Mouse (Mus musculus) liver, embryonic 13.5 days (tissue): Measurements from ENCODE around the gene Sirpa. TPM values are rescaled to one million over a fixed set of nuclear protein-coding genes. Genes with fewer than 3 reads are reported as not detected.

ENCODE experiments used
- ATAC-seq: fragments of 200-750 bp; cut with Nextera tagmentation; 2 replicates; pipeline ENCODE4 v1.8.0; 2017; ENCODE audit warnings: low read depth, mild to moderate bottlenecking, moderate number of reproducible peaks, moderate library complexity
- DNase-seq: peaks from one replicate; pipeline ENCODE4 v3.0.0; 2022
- H3K27ac ChIP-seq: fragments of 300-500 bp; sonication (generic); 2 replicates; pipeline ENCODE4 v1.5.1; 2015; ENCODE audit warnings: moderate library complexity, mild to moderate bottlenecking, inconsistent platforms
- H3K27me3 ChIP-seq: fragments of 300-500 bp; sonication (generic); 2 replicates; pipeline ENCODE4 v1.6.1; 2015; ENCODE audit warnings: mild to moderate bottlenecking, inconsistent platforms
- H3K36me3 ChIP-seq: fragments of 300-500 bp; sonication (generic); 2 replicates; pipeline ENCODE4 v1.6.1; 2015; ENCODE audit warnings: mild to moderate bottlenecking, inconsistent platforms
- H3K4me1 ChIP-seq: fragments of 300-500 bp; sonication (generic); replicated peaks from 2 replicates; pipeline ENCODE4 v1.6.1; 2015; ENCODE audit warnings: inconsistent platforms
- H3K4me2 ChIP-seq: fragments of 300-500 bp; sonication (generic); 2 replicates; pipeline ENCODE4 v1.6.1; 2015; ENCODE audit warnings: inconsistent platforms, mild to moderate bottlenecking, moderate library complexity
- H3K4me3 ChIP-seq: fragments of 300-500 bp; sonication (generic); replicated peaks from 2 replicates; pipeline ENCODE4 v1.5.1; 2015; ENCODE audit warnings: mild to moderate bottlenecking, inconsistent platforms
- H3K9ac ChIP-seq: fragments of 300-500 bp; sonication (generic); 2 replicates; pipeline ENCODE4 v1.6.1; 2015; ENCODE audit warnings: mild to moderate bottlenecking, inconsistent platforms
- H3K9me3 ChIP-seq: fragments of 300-500 bp; sonication (generic); replicated peaks from 2 replicates; pipeline ENCODE4 v1.6.1; 2016; ENCODE audit warnings: inconsistent platforms
- WGBS: fragments of 180-500 bp; shearing (Covaris S2); methylation state at CpG from one replicate; pipeline ENCODE4 v1.1.7; 2015; ENCODE audit not compliant: insufficient replicate concordance; 5-methylcytosine and 5-hydroxymethylcytosine counted together
- polyA plus RNA-seq: library from polyadenylated mRNA; unstranded; fragments of >200 nt; fragmentation: Nextera tagmentation; extraction: Ambion mirVana; gene quantifications from 2 replicates; pipeline ENCODE4 v1.2.1, GENCODE M21; 2015

Gene Sirpa
- polyA plus RNA-seq, 1 experiment from 2014 or later: 18.1 TPM

GRCm38 (mm10) chr2:129598094-129598493 lies 5.5 kb downstream of the Sirpa start:
- H3K4me2 ChIP-seq: no peak overlapping the region

GRCm38 (mm10) chr2:129599231-129600084 lies 6.8 kb downstream of the Sirpa start:
- H3K9me3 ChIP-seq: no peaks in the 10 kb centered on the region
- H3K9ac ChIP-seq: no peak overlapping the region
- no peak overlapping the region for H3K27ac ChIP-seq
- H3K4me2 ChIP-seq: no peak overlapping the region
- no peak for DNase-seq
- ATAC-seq: no peak
- H3K4me1 ChIP-seq: peaks cover 17% of the 10 kb centered on the region
- no peaks in the 10 kb centered on the region for H3K36me3 ChIP-seq
- no peak overlapping the region for H3K4me3 ChIP-seq
- H3K27me3 ChIP-seq: peaks cover 4% of the 10 kb centered on the region
- WGBS: 64% methylated on average over 8 of the region's 8 CpGs

More at GRCm38 (mm10) chr2:129598094-129598493, 5.5 kb downstream of the Sirpa start:
- Histone ChIP-seq H3K4me3 (no peak overlapping the region), H3K36me3 (no peaks in the 10 kb centered on the region), H3K9ac (no peak overlapping the region), H3K27ac (no peak overlapping the region), H3K4me1 (peaks cover 22% of the 10 kb centered on the region), H3K27me3 (peaks cover 18% of the 10 kb centered on the region), H3K9me3 (no peaks in the 10 kb centered on the region)
- ATAC-seq: no peak
- 61% methylated on average over 9 of the region's 9 CpGs for WGBS
- DNase-seq: no peak

DNA sequence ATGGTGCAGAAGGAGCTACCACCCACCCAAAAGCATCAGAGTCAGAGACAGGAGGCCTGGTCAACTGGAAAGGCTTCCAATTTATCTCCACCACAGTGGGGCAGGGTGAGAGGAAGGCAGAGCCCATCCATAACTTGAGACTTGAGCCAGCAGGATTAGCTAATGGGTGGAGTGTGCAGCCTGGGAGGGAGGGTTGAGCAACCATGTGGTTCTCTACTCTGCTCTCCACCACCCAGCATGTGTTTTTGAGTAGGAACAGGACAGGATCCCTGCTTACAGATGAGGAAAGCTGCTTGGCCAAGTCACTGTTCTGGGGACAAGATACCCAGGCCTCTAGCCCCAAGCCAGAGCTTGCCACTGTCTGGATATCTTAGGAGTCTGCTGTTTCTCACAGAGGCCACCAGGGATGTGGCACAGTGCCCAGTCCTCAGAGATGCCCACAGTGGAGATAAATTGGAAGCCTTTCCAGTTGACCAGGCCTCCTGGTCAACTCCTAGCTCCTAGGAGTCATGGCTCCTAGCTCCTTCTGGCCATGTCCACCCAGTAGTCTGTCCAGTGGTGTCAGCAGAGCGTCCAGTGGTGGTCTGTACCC lies 8.5 kb downstream of the Sirpa start:
- no peak overlapping the region for H3K4me3 ChIP-seq
- no peak overlapping the region for H3K27ac ChIP-seq
- 35% methylated on average over 1 of the region's 1 CpGs for WGBS

DNA sequence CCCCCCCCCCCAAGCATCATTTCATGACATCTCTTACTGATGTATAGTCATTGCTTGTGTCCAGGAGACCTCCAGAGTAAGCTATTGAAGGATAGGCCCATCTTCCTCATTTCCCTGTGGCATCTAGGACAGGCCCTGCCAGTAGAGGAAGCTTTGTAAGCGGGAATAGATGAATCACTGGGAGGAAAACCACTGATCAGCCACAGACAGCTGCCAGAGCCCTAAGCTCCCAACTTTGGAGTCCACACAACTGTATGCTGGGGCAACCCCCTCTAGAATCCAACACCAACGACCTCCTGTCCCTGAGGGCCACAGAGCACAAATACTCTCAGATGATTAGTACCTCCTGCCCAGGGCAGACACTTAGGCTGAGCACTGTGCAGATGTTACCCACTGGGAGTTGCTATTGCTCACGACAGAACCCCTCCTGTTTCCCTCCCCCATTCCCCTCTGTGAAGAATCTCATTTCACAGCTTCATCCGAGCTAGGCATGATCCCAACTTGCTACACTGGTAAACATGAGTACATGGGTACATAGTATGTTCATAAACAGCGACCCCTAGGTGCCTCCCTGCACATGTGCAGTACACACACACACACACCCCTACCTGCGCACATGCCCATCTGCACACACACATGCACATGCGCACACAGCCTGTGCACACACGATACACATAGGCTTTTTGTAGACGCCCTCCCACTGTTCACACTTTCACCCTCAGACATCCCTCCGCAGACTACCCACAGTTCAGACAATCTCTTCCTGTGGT lies 9.4 kb downstream of the Sirpa start:
- WGBS: 58% methylated on average over 10 of the region's 10 CpGs
- Histone ChIP-seq H3K27me3 (no peaks in the 10 kb centered on the region), H3K4me1 (peaks cover 11% of the 10 kb centered on the region), H3K4me2 (no peak overlapping the region), H3K36me3 (no peaks in the 10 kb centered on the region), H3K27ac (no peak overlapping the region), H3K9ac (no peak overlapping the region), H3K9me3 (no peaks in the 10 kb centered on the region), H3K4me3 (no peak overlapping the region)
- no peak for ATAC-seq
- no peak for DNase-seq

More for the DNA sequence above, 8.5 kb downstream of the Sirpa start:
- H3K36me3 ChIP-seq: no peaks in the 10 kb centered on the region
- H3K4me1 ChIP-seq: peaks cover 15% of the 10 kb centered on the region
- no peak for ATAC-seq
- no peak for DNase-seq
- no peak overlapping the region for H3K4me2 ChIP-seq
- H3K27me3 ChIP-seq: no peaks in the 10 kb centered on the region
- H3K9ac ChIP-seq: no peak overlapping the region
- H3K9me3 ChIP-seq: no peaks in the 10 kb centered on the region

- no peak overlapping the region for H3K9ac ChIP-seq
- no peaks in the 10 kb centered on the region for H3K9me3 ChIP-seq
- peaks cover 10% of the 10 kb centered on the region for H3K4me1 ChIP-seq
- H3K27ac ChIP-seq: no peak overlapping the region
- no peak overlapping the region for H3K4me2 ChIP-seq
- DNase-seq: no peak
- no peak for ATAC-seq
- H3K4me3 ChIP-seq: no peak overlapping the region
- WGBS: 74% methylated on average over 7 of the region's 7 CpGs
- H3K36me3 ChIP-seq: no peaks in the 10 kb centered on the region
- H3K27me3 ChIP-seq: no peaks in the 10 kb centered on the region
These were observed 10.2 kb downstream of the Sirpa start for GRCm38 (mm10) chr2:129602856-129603255.

DNA sequence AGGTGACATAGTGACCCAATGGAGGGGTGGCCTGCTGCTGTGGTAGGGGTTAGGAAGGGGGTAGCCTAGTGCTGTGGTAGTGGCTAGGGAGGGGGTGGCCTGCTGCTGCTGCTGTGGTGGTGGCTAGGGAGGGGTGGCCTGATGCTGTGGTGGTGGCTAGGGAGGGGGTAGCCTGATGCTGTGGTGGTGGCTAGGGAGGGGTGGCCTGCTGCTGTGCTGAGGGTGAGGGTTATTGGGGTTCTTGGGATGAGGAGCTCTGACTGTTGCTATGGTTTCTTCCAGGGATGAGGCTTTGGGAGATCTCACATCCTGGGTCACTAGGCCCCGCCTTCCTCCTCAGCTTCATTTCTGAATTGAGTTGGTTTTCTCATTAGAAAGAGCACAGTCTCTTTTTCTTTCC lies 10.9 kb downstream of the Sirpa start:
- no peak for DNase-seq
- H3K4me2 ChIP-seq: no peak overlapping the region
- no peaks in the 10 kb centered on the region for H3K9me3 ChIP-seq
- peaks cover 10% of the 10 kb centered on the region for H3K4me1 ChIP-seq
- no peak overlapping the region for H3K9ac ChIP-seq
- ATAC-seq: peak; percentile 80
- no peak overlapping the region for H3K4me3 ChIP-seq
- WGBS: 56% methylated on average over 1 of the region's 1 CpGs
- H3K27me3 ChIP-seq: no peaks in the 10 kb centered on the region
- no peaks in the 10 kb centered on the region for H3K36me3 ChIP-seq
- no peak overlapping the region for H3K27ac ChIP-seq

DNA sequence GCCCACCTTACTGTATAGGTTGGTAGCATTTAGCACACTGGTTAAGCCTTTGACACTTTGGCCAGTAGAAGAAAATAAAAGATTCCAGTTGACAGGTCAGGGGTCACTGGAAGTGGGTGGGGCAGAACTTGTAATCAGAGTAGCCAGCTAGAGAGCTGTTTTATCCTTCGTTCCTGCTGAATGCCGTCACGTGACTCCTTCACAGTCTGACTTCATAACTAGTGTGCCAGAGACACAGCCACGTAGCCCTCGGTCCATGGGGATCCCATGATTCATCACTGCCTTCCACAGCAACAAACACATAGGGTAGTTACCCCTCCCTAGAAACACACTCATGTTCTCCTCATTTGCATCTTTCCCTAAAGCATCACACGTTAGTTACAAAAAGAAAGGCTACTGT lies 11.4 kb downstream of the Sirpa start:
- no peak overlapping the region for H3K27ac ChIP-seq
- ATAC-seq (no peak), DNase-seq (no peak)
- H3K36me3 ChIP-seq: no peaks in the 10 kb centered on the region
- H3K4me2 ChIP-seq: no peak overlapping the region
- H3K27me3 ChIP-seq: no peaks in the 10 kb centered on the region
- no peaks in the 10 kb centered on the region for H3K9me3 ChIP-seq
- H3K4me1 ChIP-seq: peaks cover 10% of the 10 kb centered on the region
- H3K4me3 ChIP-seq: no peak overlapping the region
- WGBS: 57% methylated on average over 6 of the region's 6 CpGs
- no peak overlapping the region for H3K9ac ChIP-seq

DNA sequence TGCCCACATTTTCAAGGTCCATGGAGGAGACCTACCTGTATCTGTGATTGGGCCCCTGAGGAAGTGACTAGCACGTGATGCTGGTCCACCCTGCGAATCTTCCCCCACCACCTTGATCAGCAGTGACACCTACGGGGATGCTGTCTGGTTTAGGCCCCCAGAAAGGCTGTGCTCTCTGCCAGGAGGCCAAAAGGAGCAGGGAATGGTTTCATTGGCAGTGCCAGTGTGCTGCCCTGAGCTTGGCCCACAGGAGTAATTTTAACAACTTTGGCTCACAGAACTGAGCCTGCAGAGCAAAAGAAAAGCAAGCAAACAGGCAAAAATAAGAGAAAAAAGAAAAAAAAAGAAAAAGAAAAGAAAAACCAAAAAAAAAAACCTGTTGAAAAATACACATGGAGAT lies 13.2 kb downstream of the Sirpa start:
- H3K4me1 ChIP-seq: peaks cover 7% of the 10 kb centered on the region
- DNase-seq: no peak
- no peak overlapping the region for H3K27ac ChIP-seq
- H3K9ac ChIP-seq: no peak overlapping the region
- no peak for ATAC-seq
- H3K9me3 ChIP-seq: no peaks in the 10 kb centered on the region
- 58% methylated on average over 3 of the region's 3 CpGs for WGBS
- H3K27me3 ChIP-seq: no peaks in the 10 kb centered on the region
- peaks cover 3% of the 10 kb centered on the region; the same call in 1 of the 2 replicates for H3K36me3 ChIP-seq
- H3K4me2 ChIP-seq: no peak overlapping the region
- no peak overlapping the region for H3K4me3 ChIP-seq

GRCm38 (mm10) chr2:129606269-129606668 lies 13.6 kb downstream of the Sirpa start:
- Histone ChIP-seq H3K9me3 (no peaks in the 10 kb centered on the region), H3K4me1 (peaks cover 3% of the 10 kb centered on the region; the same call in 1 of the 2 replicates), H3K36me3 (peaks cover 6% of the 10 kb centered on the region; the same call in 1 of the 2 replicates), H3K27ac (no peak overlapping the region), H3K27me3 (no peaks in the 10 kb centered on the region), H3K4me3 (no peak overlapping the region), H3K9ac (no peak overlapping the region), H3K4me2 (no peak overlapping the region)
- 40% methylated on average over 8 of the region's 8 CpGs for WGBS
- no peak for ATAC-seq
- DNase-seq: no peak

- peaks cover 9% of the 10 kb centered on the region; the same call in 1 of the 2 replicates for H3K36me3 ChIP-seq
- H3K4me2 ChIP-seq: no peak overlapping the region
- 86% methylated on average over 2 of the region's 2 CpGs for WGBS
- DNase-seq: no peak
- ATAC-seq: no peak
- no peaks in the 10 kb centered on the region for H3K9me3 ChIP-seq
- H3K27ac ChIP-seq: no peak overlapping the region
- no peaks in the 10 kb centered on the region for H3K27me3 ChIP-seq
- no peak overlapping the region for H3K4me3 ChIP-seq
- H3K4me1 ChIP-seq: no peaks in the 10 kb centered on the region
- no peak overlapping the region for H3K9ac ChIP-seq
These were observed 14.3 kb downstream of the Sirpa start for GRCm38 (mm10) chr2:129606899-129607298.

- WGBS: 66% methylated on average over 6 of the region's 6 CpGs
- no peak overlapping the region for H3K4me3 ChIP-seq
- no peaks in the 10 kb centered on the region for H3K27me3 ChIP-seq
- no peaks in the 10 kb centered on the region for H3K9me3 ChIP-seq
- ATAC-seq (no peak), DNase-seq (no peak)
- H3K36me3 ChIP-seq: peaks cover 20% of the 10 kb centered on the region
- no peaks in the 10 kb centered on the region for H3K4me1 ChIP-seq
- no peak overlapping the region for H3K9ac ChIP-seq
- H3K4me2 ChIP-seq: no peak overlapping the region
- no peak overlapping the region for H3K27ac ChIP-seq
These were observed 21.3 kb downstream of the Sirpa start for GRCm38 (mm10) chr2:129613971-129614370.
